Mouse (Mus musculus): Measurements from ENCODE around the gene Olfr1. TPM values are rescaled to one million over a fixed set of nuclear protein-coding genes. Genes with fewer than 3 reads are reported as not detected.

Olfr1 gene
- not detected in 2 replicates for polyA plus RNA-seq (2012; rRNA removed; ENCODE audit: low replicate concordance)

DNA sequence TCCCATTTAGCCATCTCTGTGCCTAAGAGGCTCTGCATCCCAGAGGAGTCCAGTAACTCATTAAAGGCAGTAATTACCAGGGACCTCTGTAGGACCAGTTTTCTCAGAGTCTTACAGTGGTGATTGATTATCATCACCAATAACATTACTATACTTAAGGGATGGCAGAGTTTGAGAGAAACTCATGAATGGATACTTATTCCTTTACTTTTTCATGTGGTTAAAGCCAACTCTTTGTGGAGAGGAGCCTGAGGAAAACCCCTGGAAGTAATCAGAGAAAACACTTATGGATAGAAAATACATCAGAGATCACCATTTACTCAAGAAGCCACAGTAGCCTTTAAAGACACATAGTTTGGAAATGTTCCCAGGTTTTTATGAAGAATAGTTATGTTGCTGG lies at the start of gene Olfr1:
TSS of gene Olfr1 (minus strand) at position 101 of the 400 bp plus-strand sequence.

DNA sequence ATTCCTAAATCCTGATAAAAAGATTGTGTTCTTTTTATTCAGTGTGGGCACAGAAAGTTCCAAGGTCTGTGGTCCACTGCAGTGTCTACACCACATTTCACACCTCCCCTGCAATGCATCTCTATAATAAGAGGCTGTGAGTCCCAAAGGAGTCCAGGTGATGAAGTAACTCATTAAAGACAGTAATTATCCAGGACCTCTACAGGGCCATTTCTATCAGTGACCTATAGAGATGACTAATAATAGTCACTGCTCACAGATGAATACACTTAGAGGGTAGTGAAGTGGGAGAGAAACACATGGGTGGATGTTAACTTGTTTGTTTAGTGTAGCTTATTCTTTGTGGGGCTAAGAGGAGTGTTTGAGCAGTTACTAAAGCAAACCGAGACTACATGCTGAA lies 29.0 kb upstream of the Olfr1 start, which contains the start of gene Olfr378:
TSS of gene Olfr378 (minus strand) at position 101 of the 400 bp plus-strand sequence.

DNA sequence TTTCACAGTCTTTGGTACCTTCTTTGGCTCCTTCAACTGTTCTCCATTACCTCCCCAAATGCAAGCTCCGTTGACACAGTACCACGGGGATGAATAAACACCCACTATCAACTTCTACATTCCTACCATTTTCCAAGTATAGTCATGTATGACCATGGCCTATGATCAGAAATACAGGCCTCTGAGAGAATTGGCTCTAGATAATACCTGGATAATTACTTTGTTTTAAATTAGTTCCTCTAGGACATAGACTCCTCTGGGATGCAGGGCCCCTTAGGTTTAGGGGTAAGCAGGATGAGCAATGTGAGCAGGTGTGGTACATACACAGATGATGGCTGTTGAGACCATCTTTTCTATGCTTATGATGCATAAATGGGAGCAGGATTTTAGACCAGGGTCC lies 28.5 kb downstream of the Olfr1 start, which contains the start of gene Olfr376:
TSS of gene Olfr376 (plus strand) at position 301 of the 400 bp plus-strand sequence.

DNA sequence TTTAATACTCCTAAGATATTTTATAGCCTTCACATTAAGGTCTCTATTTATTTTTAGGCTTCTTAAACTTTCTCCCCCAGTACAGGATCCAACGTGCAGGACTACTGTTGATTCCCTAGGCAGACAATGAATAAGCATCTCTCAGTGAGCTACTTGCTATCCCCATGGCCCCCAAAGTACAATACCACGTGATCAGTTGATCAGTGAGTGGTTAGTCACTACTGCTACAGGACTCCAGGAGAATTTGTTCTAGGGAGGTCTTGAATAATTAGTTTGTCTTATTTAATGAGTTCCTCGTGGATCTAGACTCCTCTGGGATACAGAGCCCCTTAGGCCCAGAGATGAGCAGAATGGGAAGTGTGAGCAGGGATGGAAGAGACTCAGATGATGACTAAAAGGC lies 48.9 kb downstream of the Olfr1 start, which contains the start of gene Olfr20:
TSS of gene Olfr20 (plus strand) at position 301 of the 400 bp plus-strand sequence.

Other genes starting within 250 kb of the Olfr1 start
- 0.33 TPM in 1 of 2 replicates, not detected in the other for gene P2rx5, start 239.2 kb downstream of the Olfr1 start, polyA plus RNA-seq (2012; rRNA removed; ENCODE audit: low replicate concordance)
- gene Emc6, start 222.6 kb downstream of the Olfr1 start, polyA plus RNA-seq (2012; rRNA removed; ENCODE audit: low replicate concordance), result 45.1 and 69.0 TPM in 2 replicates
- gene Tax1bp3, start 222.5 kb downstream of the Olfr1 start, polyA plus RNA-seq (2012; rRNA removed; ENCODE audit: low replicate concordance), result 98.3 and 181 TPM in 2 replicates
- 13.2 and 13.6 TPM in 2 replicates for gene Ctns, start 200.6 kb downstream of the Olfr1 start, polyA plus RNA-seq (2012; rRNA removed; ENCODE audit: low replicate concordance)
- gene Shpk, start 200.2 kb downstream of the Olfr1 start, polyA plus RNA-seq (2012; rRNA removed; ENCODE audit: low replicate concordance), result 15.3 and 15.7 TPM in 2 replicates
- gene Trpv1, start 165.3 kb downstream of the Olfr1 start, polyA plus RNA-seq (2012; rRNA removed; ENCODE audit: low replicate concordance), result 0.11 TPM in 1 of 2 replicates, not detected in the other
- 0.12 and 0.38 TPM in 2 replicates for gene Trpv3, start 132.2 kb downstream of the Olfr1 start, polyA plus RNA-seq (2012; rRNA removed; ENCODE audit: low replicate concordance)
- 0.82 and 5.1 TPM in 2 replicates for gene Aspa, start 70.0 kb downstream of the Olfr1 start, polyA plus RNA-seq (2012; rRNA removed; ENCODE audit: low replicate concordance)
- gene Gm49340, start 69.9 kb downstream of the Olfr1 start, polyA plus RNA-seq (2012; rRNA removed; ENCODE audit: low replicate concordance), result not detected in 2 replicates
- not detected in 2 replicates for gene Spata22, start 69.9 kb downstream of the Olfr1 start, polyA plus RNA-seq (2012; rRNA removed; ENCODE audit: low replicate concordance)
- 0.12 TPM in 1 of 2 replicates, not detected in the other for gene Olfr20, start 48.8 kb downstream of the Olfr1 start, polyA plus RNA-seq (2012; rRNA removed; ENCODE audit: low replicate concordance)
- gene Olfr376, start 28.4 kb downstream of the Olfr1 start, polyA plus RNA-seq (2012; rRNA removed; ENCODE audit: low replicate concordance), result not detected in 2 replicates
- not detected in 2 replicates for gene Olfr378, start 28.9 kb upstream of the Olfr1 start, polyA plus RNA-seq (2012; rRNA removed; ENCODE audit: low replicate concordance)
- gene Olfr380, start 57.9 kb upstream of the Olfr1 start, polyA plus RNA-seq (2012; rRNA removed; ENCODE audit: low replicate concordance), result not detected in 2 replicates
- not detected in 2 replicates for gene Olfr381, start 92.0 kb upstream of the Olfr1 start, polyA plus RNA-seq (2012; rRNA removed; ENCODE audit: low replicate concordance)
- gene Olfr382, start 117.6 kb upstream of the Olfr1 start, polyA plus RNA-seq (2012; rRNA removed; ENCODE audit: low replicate concordance), result not detected in 2 replicates
- not detected in 2 replicates for gene Olfr385, start 193.4 kb upstream of the Olfr1 start, polyA plus RNA-seq (2012; rRNA removed; ENCODE audit: low replicate concordance)
- not detected in 2 replicates for gene Olfr384, start 199.0 kb upstream of the Olfr1 start, polyA plus RNA-seq (2012; rRNA removed; ENCODE audit: low replicate concordance)